Mouse (Mus musculus) MEL (cell line): ENCODE measurements around the gene Baz1a.

ENCODE experiments used
- CHD1 ChIP-seq: IDR thresholded peaks from 2 replicates; pipeline ENCODE4 v1.6.1; 2012; ENCODE audit warnings: low read depth, mild to moderate bottlenecking, inconsistent platforms, low read length, improper control_type of control experiment
- EP300 ChIP-seq, 2 experiments: IDR thresholded peaks; 2 replicates each; pipeline ENCODE4 v1.6.1; 2011; ENCODE audit warnings: improper control_type of control experiment in 2 of 2, low read length in 2 of 2, low read depth in 1 of 2, mild to moderate bottlenecking in 1 of 2
- POLR2A ChIP-seq, 2 experiments: IDR thresholded peaks; 2 replicates each; pipeline ENCODE4 v1.6.1; 2011 to 2012; ENCODE audit warnings: low read length in 2 of 2, mild to moderate bottlenecking in 2 of 2, control low read depth in 1 of 2, improper control_type of control experiment in 1 of 2, low read depth in 1 of 2, moderate library complexity in 1 of 2; ENCODE audit not compliant: control insufficient read depth in 1 of 2, insufficient read depth in 1 of 2, poor library complexity in 1 of 2

- no peak for TF ChIP-seq EP300 (IDR thresholded peaks at IDR 0.05; ENCODE audit: low read depth in 1 of 2, low read length in 2 of 2)
- no peak for TF ChIP-seq POLR2A (IDR thresholded peaks at IDR 0.05; ENCODE audit: control insufficient read depth in 1 of 2, insufficient read depth in 1 of 2, low read depth in 1 of 2, low read length in 2 of 2, poor library complexity in 1 of 2)
- TF ChIP-seq CHD1 = no peak
Observed at GRCm38 (mm10) chr12:54956974-54957373, 57.2 kb downstream of the Baz1a start.
